Mouse (Mus musculus) neural tube, embryonic 13.5 days (tissue): Measurements from ENCODE around the gene Dync2li1. TPM values are rescaled to one million over a fixed set of nuclear protein-coding genes. Genes with fewer than 3 reads are reported as not detected.

ENCODE experiments used
- ATAC-seq: fragments of 200-750 bp; cut with Nextera tagmentation; 2 replicates; pipeline ENCODE4 v1.8.0; 2017; ENCODE audit warnings: low read depth, mild to moderate bottlenecking, moderate TSS enrichment, moderate library complexity
- H3K27ac ChIP-seq: fragments of 300-500 bp; sonication (generic); replicated peaks from 2 replicates; pipeline ENCODE4 v1.5.1; 2015; ENCODE audit warnings: moderate library complexity, mild to moderate bottlenecking, inconsistent platforms
- H3K27me3 ChIP-seq: fragments of 300-500 bp; sonication (generic); 2 replicates; pipeline ENCODE4 v1.6.1; 2015; ENCODE audit warnings: mild to moderate bottlenecking, inconsistent platforms
- H3K36me3 ChIP-seq: fragments of 300-500 bp; sonication (generic); 2 replicates; pipeline ENCODE4 v1.6.1; 2015; ENCODE audit warnings: mild to moderate bottlenecking, inconsistent platforms
- H3K4me1 ChIP-seq: fragments of 300-500 bp; sonication (generic); replicated peaks from 2 replicates; pipeline ENCODE4 v1.6.1; 2015; ENCODE audit warnings: inconsistent platforms
- H3K4me2 ChIP-seq: fragments of 300-500 bp; sonication (generic); 2 replicates; pipeline ENCODE4 v1.6.1; 2015; ENCODE audit warnings: inconsistent platforms, mild to moderate bottlenecking, moderate library complexity
- H3K4me3 ChIP-seq: fragments of 300-500 bp; sonication (generic); 2 replicates; pipeline ENCODE4 v1.5.1; 2015; ENCODE audit warnings: mild to moderate bottlenecking, inconsistent platforms
- H3K9ac ChIP-seq: fragments of 300-500 bp; sonication (generic); 2 replicates; pipeline ENCODE4 v1.6.1; 2015; ENCODE audit warnings: moderate library complexity, mild to moderate bottlenecking, inconsistent platforms
- H3K9me3 ChIP-seq: fragments of 300-500 bp; sonication (generic); 2 replicates; pipeline ENCODE4 v1.6.1; 2016; ENCODE audit warnings: inconsistent platforms
- WGBS: fragments of 180-500 bp; shearing (Covaris S2); methylation state at CpG from one replicate; pipeline ENCODE4 v1.1.7; 2015; 5-methylcytosine and 5-hydroxymethylcytosine counted together
- polyA plus RNA-seq: library from polyadenylated mRNA; unstranded; fragments of >200 nt; fragmentation: Nextera tagmentation; extraction: Ambion mirVana; gene quantifications from 2 replicates; pipeline ENCODE4 v1.2.1, GENCODE M21; 2015

Gene Dync2li1
- polyA plus RNA-seq, 1 experiment from 2014 or later, result 30.6 TPM

GRCm38 (mm10) chr17:84653544-84653943, 27.2 kb downstream of the Dync2li1 start:
- H3K4me2 ChIP-seq, result no peak overlapping the region
- H3K9ac ChIP-seq, result no peak overlapping the region
- no peaks in the 10 kb centered on the region for H3K36me3 ChIP-seq
- no peak overlapping the region for H3K4me3 ChIP-seq
- ATAC-seq, result no peak
- peaks cover 30% of the 10 kb centered on the region for H3K4me1 ChIP-seq
- H3K27me3 ChIP-seq, result no peaks in the 10 kb centered on the region
- H3K27ac ChIP-seq, result no peak overlapping the region
- WGBS, result 85% methylated on average over 9 of the region's 9 CpGs
- H3K9me3 ChIP-seq, result no peaks in the 10 kb centered on the region

- H3K36me3 ChIP-seq, result no peaks in the 10 kb centered on the region
- peak; percentile 49; the same call in 1 of the 2 replicates for ATAC-seq
- H3K9me3 ChIP-seq, result no peaks in the 10 kb centered on the region
- 41% methylated on average over 5 of the region's 5 CpGs for WGBS
- H3K27ac ChIP-seq, result peak overlapping the region; percentile 46
- H3K27me3 ChIP-seq, result no peaks in the 10 kb centered on the region
- no peak overlapping the region for H3K4me2 ChIP-seq
- peaks cover 36% of the 10 kb centered on the region for H3K4me1 ChIP-seq
- H3K9ac ChIP-seq, result no peak overlapping the region
- no peak overlapping the region for H3K4me3 ChIP-seq
These were observed 29.9 kb downstream of the Dync2li1 start for GRCm38 (mm10) chr17:84656205-84656604.

- peak overlapping the region; percentile 46 for H3K27ac ChIP-seq
- H3K9ac ChIP-seq, result no peak overlapping the region
- no peaks in the 10 kb centered on the region for H3K9me3 ChIP-seq
- no peaks in the 10 kb centered on the region for H3K36me3 ChIP-seq
- WGBS, result 33% methylated on average over 19 of the region's 19 CpGs
- H3K4me2 ChIP-seq, result no peak overlapping the region
- peaks cover 36% of the 10 kb centered on the region for H3K4me1 ChIP-seq
- no peaks in the 10 kb centered on the region for H3K27me3 ChIP-seq
- no peak overlapping the region for H3K4me3 ChIP-seq
- ATAC-seq, result peak; percentile 57
These were observed 30.5 kb downstream of the Dync2li1 start for GRCm38 (mm10) chr17:84656653-84657421.

GRCm38 (mm10) chr17:84657422-84657732, 31.1 kb downstream of the Dync2li1 start:
- ATAC-seq, result peak; percentile 44; the same call in 1 of the 2 replicates
- 56% methylated on average over 3 of the region's 3 CpGs for WGBS

GRCm38 (mm10) chr17:84657782-84658181, 31.5 kb downstream of the Dync2li1 start:
- Histone ChIP-seq H3K27me3 (no peaks in the 10 kb centered on the region), H3K4me3 (no peak overlapping the region), H3K36me3 (no peaks in the 10 kb centered on the region), H3K4me2 (no peak overlapping the region), H3K4me1 (peaks cover 36% of the 10 kb centered on the region), H3K9ac (no peak overlapping the region), H3K9me3 (no peaks in the 10 kb centered on the region), H3K27ac (0 out of 2 replicates have a peak overlapping the region, but pooled peaks have one; percentile 46)
- no peak for ATAC-seq
- 66% methylated on average over 7 of the region's 7 CpGs for WGBS

More at GRCm38 (mm10) chr17:84657422-84657732, 31.1 kb downstream of the Dync2li1 start:
- Histone ChIP-seq H3K9ac (no peak overlapping the region), H3K4me1 (peaks cover 36% of the 10 kb centered on the region), H3K27me3 (no peaks in the 10 kb centered on the region), H3K4me3 (no peak overlapping the region), H3K27ac (0 out of 2 replicates have a peak overlapping the region, but pooled peaks have one; percentile 46), H3K9me3 (no peaks in the 10 kb centered on the region), H3K36me3 (no peaks in the 10 kb centered on the region), H3K4me2 (no peak overlapping the region)

- 36% methylated on average over 5 of the region's 5 CpGs for WGBS
- H3K4me1 ChIP-seq, result peaks cover 36% of the 10 kb centered on the region
- no peak overlapping the region for H3K4me2 ChIP-seq
- H3K36me3 ChIP-seq, result no peaks in the 10 kb centered on the region
- no peaks in the 10 kb centered on the region for H3K9me3 ChIP-seq
- no peak overlapping the region for H3K9ac ChIP-seq
- no peaks in the 10 kb centered on the region for H3K27me3 ChIP-seq
- no peak for ATAC-seq
- H3K4me3 ChIP-seq, result no peak overlapping the region
- H3K27ac ChIP-seq, result no peak overlapping the region
These were observed 31.9 kb downstream of the Dync2li1 start for GRCm38 (mm10) chr17:84658195-84658594.

GRCm38 (mm10) chr17:84658951-84659350, 32.7 kb downstream of the Dync2li1 start:
- 69% methylated on average over 8 of the region's 8 CpGs for WGBS
- Histone ChIP-seq H3K27me3 (no peaks in the 10 kb centered on the region), H3K9me3 (no peaks in the 10 kb centered on the region), H3K27ac (no peak overlapping the region), H3K9ac (no peak overlapping the region), H3K36me3 (no peaks in the 10 kb centered on the region), H3K4me1 (peaks cover 36% of the 10 kb centered on the region), H3K4me3 (no peak overlapping the region), H3K4me2 (no peak overlapping the region)
- no peak for ATAC-seq

- H3K9ac ChIP-seq, result no peak overlapping the region
- H3K36me3 ChIP-seq, result no peaks in the 10 kb centered on the region
- no peaks in the 10 kb centered on the region for H3K9me3 ChIP-seq
- no peak overlapping the region for H3K4me2 ChIP-seq
- 23% methylated on average over 10 of the region's 10 CpGs for WGBS
- H3K4me3 ChIP-seq, result no peak overlapping the region
- no peak overlapping the region for H3K27ac ChIP-seq
- no peaks in the 10 kb centered on the region for H3K27me3 ChIP-seq
- no peak for ATAC-seq
- H3K4me1 ChIP-seq, result peaks cover 14% of the 10 kb centered on the region
These were observed 38.8 kb downstream of the Dync2li1 start for GRCm38 (mm10) chr17:84665053-84665452.

- Histone ChIP-seq H3K9ac (no peak overlapping the region), H3K4me2 (no peak overlapping the region), H3K4me3 (no peak overlapping the region), H3K27ac (no peak overlapping the region), H3K4me1 (peaks cover 14% of the 10 kb centered on the region), H3K36me3 (no peaks in the 10 kb centered on the region), H3K9me3 (no peaks in the 10 kb centered on the region), H3K27me3 (no peaks in the 10 kb centered on the region)
- WGBS, result 19% methylated on average over 9 of the region's 9 CpGs
- no peak for ATAC-seq
These were observed 39.4 kb downstream of the Dync2li1 start for GRCm38 (mm10) chr17:84665691-84666090.

- no peaks in the 10 kb centered on the region for H3K27me3 ChIP-seq
- WGBS, result 90% methylated on average over 3 of the region's 3 CpGs
- no peak overlapping the region for H3K9ac ChIP-seq
- no peak overlapping the region for H3K4me2 ChIP-seq
- no peak for ATAC-seq
- no peak overlapping the region for H3K4me3 ChIP-seq
- no peaks in the 10 kb centered on the region for H3K9me3 ChIP-seq
- no peak overlapping the region for H3K27ac ChIP-seq
- H3K4me1 ChIP-seq, result peaks cover 14% of the 10 kb centered on the region
- H3K36me3 ChIP-seq, result no peaks in the 10 kb centered on the region
These were observed 41.6 kb downstream of the Dync2li1 start for GRCm38 (mm10) chr17:84667848-84668247.

- H3K4me3 ChIP-seq, result no peak overlapping the region
- H3K36me3 ChIP-seq, result no peaks in the 10 kb centered on the region
- H3K9me3 ChIP-seq, result no peaks in the 10 kb centered on the region
- peaks cover 6% of the 10 kb centered on the region; the same call in 1 of the 2 replicates for H3K4me1 ChIP-seq
- H3K27me3 ChIP-seq, result peaks cover 25% of the 10 kb centered on the region
- no peak overlapping the region for H3K9ac ChIP-seq
- H3K27ac ChIP-seq, result no peak overlapping the region
- ATAC-seq, result no peak
- no peak overlapping the region for H3K4me2 ChIP-seq
- 81% methylated on average over 16 of the region's 16 CpGs for WGBS
These were observed 46.4 kb downstream of the Dync2li1 start for GRCm38 (mm10) chr17:84672376-84673369.

GRCm38 (mm10) chr17:84674048-84674447, 47.8 kb downstream of the Dync2li1 start:
- WGBS, result 46% methylated on average over 7 of the region's 7 CpGs
- no peak for ATAC-seq
- no peak overlapping the region for H3K4me3 ChIP-seq
- no peak overlapping the region for H3K27ac ChIP-seq
- H3K4me2 ChIP-seq, result no peak overlapping the region
- H3K9me3 ChIP-seq, result no peaks in the 10 kb centered on the region
- peaks cover 6% of the 10 kb centered on the region; the same call in 1 of the 2 replicates for H3K4me1 ChIP-seq
- peaks cover 25% of the 10 kb centered on the region for H3K27me3 ChIP-seq
- H3K36me3 ChIP-seq, result no peaks in the 10 kb centered on the region
- no peak overlapping the region for H3K9ac ChIP-seq
